Mouse (Mus musculus) G1E (cell line): ENCODE results near the gene Ywhaq. TPM values are rescaled to one million over a fixed set of nuclear protein-coding genes. Genes with fewer than 3 reads are reported as not detected.

Source experiments
- ATAC-seq: 2 replicates; pipeline ENCODE4 v1.8.0; 2016; ENCODE audit warnings: mild to moderate bottlenecking; ENCODE audit not compliant: insufficient number of reproducible peaks, poor library complexity, low FRiP score, severe bottlenecking; ENCODE audit errors: extremely low read depth
- DNase-seq: peaks from one replicate; pipeline ENCODE4 v3.0.0; 2012; ENCODE audit warnings: low spot score
- H3K27me3 ChIP-seq: 2 replicates; pipeline ENCODE4 v1.6.1; 2012; ENCODE audit warnings: mild to moderate bottlenecking, low read length, inconsistent platforms; ENCODE audit not compliant: insufficient read depth
- H3K36me3 ChIP-seq: replicated peaks from 2 replicates; pipeline ENCODE3; 2012; ENCODE audit warnings: mild to moderate bottlenecking, inconsistent platforms
- H3K4me1 ChIP-seq: 2 replicates; pipeline ENCODE4 v1.6.1; 2012; ENCODE audit warnings: low read depth, low read length, inconsistent platforms, mixed read lengths; ENCODE audit not compliant: insufficient read depth
- H3K4me3 ChIP-seq: 2 replicates; pipeline ENCODE4 v1.5.1; 2012; ENCODE audit warnings: low read depth, mild to moderate bottlenecking, inconsistent platforms, low read length, moderate library complexity, mixed read lengths
- H3K9me3 ChIP-seq: replicated peaks from 2 replicates; pipeline ENCODE4 v1.6.1; 2012; ENCODE audit warnings: inconsistent platforms
- CTCF ChIP-seq: IDR thresholded peaks from 2 replicates; pipeline ENCODE4 v1.5.1; 2012; ENCODE audit warnings: low read depth, low read length, inconsistent platforms, mixed read lengths
- GATA1 ChIP-seq: IDR thresholded peaks from 2 replicates; pipeline ENCODE4 v1.6.1; 2012; ENCODE audit warnings: borderline replicate concordance, low read length, inconsistent platforms, mixed read lengths
- GATA2 ChIP-seq: IDR thresholded peaks from 2 replicates; pipeline ENCODE4 v1.6.1; 2012; ENCODE audit warnings: low read depth, low read length, inconsistent platforms, borderline replicate concordance
- POLR2AphosphoS5 ChIP-seq: IDR thresholded peaks from 2 replicates; pipeline ENCODE4 v1.6.1; 2012; ENCODE audit warnings: low read depth, low read length, inconsistent platforms; ENCODE audit not compliant: insufficient replicate concordance
- TAL1 ChIP-seq: conservative IDR thresholded peaks from 2 replicates; pipeline ENCODE4 v1.6.1; 2012; ENCODE audit warnings: low read depth, low read length, inconsistent platforms, mixed read lengths
- polyA plus RNA-seq: library from polyadenylated mRNA; stranded (reverse); fragments of >175 nt; gene quantifications from 2 replicates; pipeline ENCODE4 v1.2.3, GENCODE M21; 2012
- total RNA-seq, 2 experiments: library from RNA; stranded (forward) in 1 of 2; stranded (reverse) in 1 of 2; fragments of 200-1000 nt in 1 of 2; fragments of >200 nt in 1 of 2; fragmentation: Nextera tagmentation in 1 of 2; gene quantifications; 2 replicates each; pipeline ENCODE4 v1.2.3; 2014 to 2017

Ywhaq gene
- total and polyA plus RNA-seq, 3 experiments: 97.6 to 158 (median 157) TPM

DNA sequence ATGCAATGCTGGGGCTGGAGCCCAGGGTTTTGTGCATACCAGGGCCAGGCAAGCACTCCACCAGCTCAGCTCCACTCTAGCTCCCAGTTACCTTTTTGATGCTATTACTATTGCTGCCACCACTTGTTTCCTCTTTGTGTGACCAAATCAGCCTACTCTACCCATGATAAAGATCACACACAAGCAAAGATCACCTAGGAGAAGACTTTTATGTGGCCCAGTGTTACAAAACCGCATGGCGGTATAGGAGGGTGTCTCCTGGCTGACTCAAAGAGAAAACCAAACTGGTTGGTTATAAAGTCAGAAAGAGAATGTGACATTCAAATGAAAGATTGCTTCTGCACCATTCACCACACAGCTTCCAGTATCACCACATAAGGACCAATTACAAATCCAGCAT, 33.9 kb upstream of the Ywhaq start:
- Histone ChIP-seq H3K4me1 (no peaks in the 10 kb centered on the region), H3K9me3 (no peaks in the 10 kb centered on the region), H3K4me3 (no peak overlapping the region), H3K27me3 (no peaks in the 10 kb centered on the region), H3K36me3 (no peaks in the 10 kb centered on the region)
- DNase-seq (no peak), ATAC-seq (no peak)
- TF ChIP-seq GATA2 (no peak), GATA1 (no peak), POLR2AphosphoS5 (no peak), TAL1 (no peak), CTCF (no peak)

GRCm38 (mm10) chr12:21443783-21444182, 26.3 kb upstream of the Ywhaq start:
- no peak for TF ChIP-seq GATA2
- TF ChIP-seq CTCF: no peak
- no peaks in the 10 kb centered on the region for H3K36me3 ChIP-seq
- H3K4me3 ChIP-seq: no peak overlapping the region
- no peak for DNase-seq
- H3K9me3 ChIP-seq: no peaks in the 10 kb centered on the region
- no peak for ATAC-seq
- H3K4me1 ChIP-seq: no peaks in the 10 kb centered on the region
- H3K27me3 ChIP-seq: no peaks in the 10 kb centered on the region

DNA sequence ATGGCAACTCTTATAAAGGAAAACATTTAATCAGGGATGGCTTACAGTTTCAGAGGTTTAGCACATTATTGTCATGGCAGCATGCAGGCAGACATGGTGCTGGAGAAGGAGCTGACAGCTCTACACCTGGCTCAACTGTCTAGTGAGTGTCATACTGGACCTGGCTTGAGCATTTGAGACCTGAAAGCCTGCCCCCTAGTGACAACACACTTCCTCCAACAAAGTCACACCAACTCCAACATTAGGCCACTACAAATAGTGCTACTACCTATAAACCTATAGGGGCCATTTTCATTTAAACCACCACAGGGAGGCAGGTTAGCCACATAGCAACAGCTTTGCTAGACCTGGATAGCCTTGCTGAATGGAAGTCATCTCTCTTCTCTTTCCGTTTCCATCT, 24.4 kb upstream of the Ywhaq start:
- ATAC-seq: no peak
- TF ChIP-seq GATA2: no peak
- TF ChIP-seq CTCF: no peak
- TF ChIP-seq TAL1: no peak
- TF ChIP-seq POLR2AphosphoS5: no peak
- TF ChIP-seq GATA1: no peak

DNA sequence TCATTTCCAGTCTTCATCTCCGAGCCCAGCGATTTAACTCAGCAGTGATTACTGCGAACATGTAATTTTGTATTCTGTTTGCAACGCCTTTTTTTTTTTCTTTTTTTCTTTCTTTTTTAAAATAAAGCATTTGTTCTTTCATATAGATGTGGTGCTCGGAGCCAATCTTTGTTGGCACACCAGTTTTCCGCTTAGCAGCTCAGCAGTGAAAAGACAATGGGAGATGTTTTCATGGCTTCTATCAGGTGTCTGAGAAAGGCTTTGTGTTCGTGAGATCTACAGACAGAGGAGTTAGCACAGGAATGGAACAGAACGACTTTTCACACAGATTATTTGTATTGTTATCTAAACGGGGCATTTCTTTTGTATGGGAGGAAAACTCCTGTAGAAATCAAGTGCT, 22.0 kb upstream of the Ywhaq start:
- ATAC-seq: no peak
- Histone ChIP-seq H3K27me3 (no peaks in the 10 kb centered on the region), H3K4me3 (no peak overlapping the region), H3K36me3 (no peaks in the 10 kb centered on the region), H3K9me3 (no peaks in the 10 kb centered on the region), H3K4me1 (no peaks in the 10 kb centered on the region)
- TF ChIP-seq GATA2 (no peak), TAL1 (no peak), GATA1 (no peak), POLR2AphosphoS5 (no peak), CTCF (no peak)
- no peak for DNase-seq

More for the DNA sequence above, 24.4 kb upstream of the Ywhaq start:
- Histone ChIP-seq H3K27me3 (no peaks in the 10 kb centered on the region), H3K4me3 (no peak overlapping the region), H3K4me1 (no peaks in the 10 kb centered on the region), H3K9me3 (no peaks in the 10 kb centered on the region), H3K36me3 (no peaks in the 10 kb centered on the region)
- no peak for DNase-seq

DNA sequence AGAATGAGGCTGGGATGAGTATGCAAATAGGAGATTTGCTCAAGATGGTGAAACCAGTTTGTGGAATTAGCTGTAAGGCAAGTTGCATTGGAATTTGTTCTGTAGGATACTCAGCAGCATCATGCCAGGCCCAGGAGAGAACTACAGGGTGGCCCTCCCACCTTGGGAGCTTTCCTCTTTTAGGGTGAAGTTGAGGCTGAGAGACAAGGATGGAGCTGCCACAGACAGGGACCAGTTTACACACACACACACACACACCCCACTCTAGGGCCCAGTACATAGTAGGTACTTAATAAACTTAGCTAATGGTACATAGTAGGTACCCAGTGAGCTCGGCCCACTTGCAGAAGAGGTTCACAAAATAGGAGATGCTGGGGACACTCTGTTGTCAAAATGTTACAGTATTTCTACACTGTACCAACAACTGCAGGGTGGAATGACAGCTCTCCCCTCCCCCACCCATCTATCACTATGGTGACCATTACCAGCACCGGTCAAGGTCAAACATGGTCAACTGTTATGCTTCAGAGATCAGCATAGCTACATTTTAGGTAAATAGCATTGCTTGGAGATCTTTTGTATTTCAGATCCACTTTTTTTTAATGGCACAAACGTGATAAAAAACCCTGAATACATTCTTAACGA, 21.4 kb upstream of the Ywhaq start:
- no peak for DNase-seq
- no peaks in the 10 kb centered on the region for H3K36me3 ChIP-seq
- H3K27me3 ChIP-seq: no peaks in the 10 kb centered on the region
- no peaks in the 10 kb centered on the region for H3K9me3 ChIP-seq
- no peak overlapping the region for H3K4me3 ChIP-seq
- TF ChIP-seq POLR2AphosphoS5: no peak
- no peak for TF ChIP-seq CTCF
- no peak for TF ChIP-seq TAL1
- no peak for TF ChIP-seq GATA1
- no peak for TF ChIP-seq GATA2
- no peak for ATAC-seq
- H3K4me1 ChIP-seq: no peaks in the 10 kb centered on the region

GRCm38 (mm10) chr12:21438294-21438693, 20.9 kb upstream of the Ywhaq start:
- Histone ChIP-seq H3K36me3 (no peaks in the 10 kb centered on the region), H3K27me3 (peaks cover 3% of the 10 kb centered on the region; the same call in 1 of the 2 replicates), H3K9me3 (no peaks in the 10 kb centered on the region), H3K4me1 (no peaks in the 10 kb centered on the region), H3K4me3 (no peak overlapping the region)
- ATAC-seq (no peak), DNase-seq (no peak)
- TF ChIP-seq CTCF: no peak
- no peak for TF ChIP-seq GATA1
- no peak for TF ChIP-seq POLR2AphosphoS5
- no peak for TF ChIP-seq TAL1
- no peak for TF ChIP-seq GATA2
